Mouse (Mus musculus) MEL (cell line): ENCODE measurements around the gene Slc39a7.

Source experiments
- CTCF ChIP-seq, 3 experiments: IDR thresholded peaks in 2 of 3; conservative IDR thresholded peaks in 1 of 3; 2 replicates each; pipeline ENCODE4 v1.5.1; 2011 to 2012; ENCODE audit warnings: low read length in 3 of 3, low read depth in 2 of 3, mild to moderate bottlenecking in 2 of 3, improper control_type of control experiment in 1 of 3, inconsistent platforms in 1 of 3, mixed read lengths in 1 of 3, moderate library complexity in 1 of 3; ENCODE audit not compliant: control insufficient read depth in 1 of 3, insufficient read depth in 1 of 3, poor library complexity in 1 of 3, severe bottlenecking in 1 of 3
- ELF1 ChIP-seq: IDR thresholded peaks from 2 replicates; pipeline ENCODE4 v1.6.1; 2014; ENCODE audit warnings: low read depth, mild to moderate bottlenecking, inconsistent platforms, low read length, improper control_type of control experiment, moderate library complexity
- JUND ChIP-seq: IDR thresholded peaks from 2 replicates; pipeline ENCODE4 v1.6.1; 2011; ENCODE audit warnings: low read depth, mild to moderate bottlenecking, improper control_type of control experiment, low read length
- KAT2A ChIP-seq: conservative IDR thresholded peaks from 2 replicates; pipeline ENCODE4 v1.6.1; 2012; ENCODE audit warnings: low read depth, low read length, improper control_type of control experiment, inconsistent platforms
- MAX ChIP-seq: IDR thresholded peaks from 2 replicates; pipeline ENCODE4 v1.6.1; 2011; ENCODE audit warnings: low read length, improper control_type of control experiment
- MXI1 ChIP-seq: IDR thresholded peaks from 2 replicates; pipeline ENCODE4 v1.6.1; 2011; ENCODE audit warnings: mild to moderate bottlenecking, low read depth, low read length, improper control_type of control experiment
- POLR2A ChIP-seq, 2 experiments: IDR thresholded peaks; 2 replicates each; pipeline ENCODE4 v1.6.1; 2011 to 2012; ENCODE audit warnings: low read length in 2 of 2, mild to moderate bottlenecking in 2 of 2, control low read depth in 1 of 2, improper control_type of control experiment in 1 of 2, low read depth in 1 of 2, moderate library complexity in 1 of 2; ENCODE audit not compliant: control insufficient read depth in 1 of 2, insufficient read depth in 1 of 2, poor library complexity in 1 of 2
- ZNF384 ChIP-seq: IDR thresholded peaks from 2 replicates; pipeline ENCODE4 v1.6.1; 2012; ENCODE audit warnings: low read depth, mild to moderate bottlenecking, inconsistent platforms, low read length, improper control_type of control experiment

DNA sequence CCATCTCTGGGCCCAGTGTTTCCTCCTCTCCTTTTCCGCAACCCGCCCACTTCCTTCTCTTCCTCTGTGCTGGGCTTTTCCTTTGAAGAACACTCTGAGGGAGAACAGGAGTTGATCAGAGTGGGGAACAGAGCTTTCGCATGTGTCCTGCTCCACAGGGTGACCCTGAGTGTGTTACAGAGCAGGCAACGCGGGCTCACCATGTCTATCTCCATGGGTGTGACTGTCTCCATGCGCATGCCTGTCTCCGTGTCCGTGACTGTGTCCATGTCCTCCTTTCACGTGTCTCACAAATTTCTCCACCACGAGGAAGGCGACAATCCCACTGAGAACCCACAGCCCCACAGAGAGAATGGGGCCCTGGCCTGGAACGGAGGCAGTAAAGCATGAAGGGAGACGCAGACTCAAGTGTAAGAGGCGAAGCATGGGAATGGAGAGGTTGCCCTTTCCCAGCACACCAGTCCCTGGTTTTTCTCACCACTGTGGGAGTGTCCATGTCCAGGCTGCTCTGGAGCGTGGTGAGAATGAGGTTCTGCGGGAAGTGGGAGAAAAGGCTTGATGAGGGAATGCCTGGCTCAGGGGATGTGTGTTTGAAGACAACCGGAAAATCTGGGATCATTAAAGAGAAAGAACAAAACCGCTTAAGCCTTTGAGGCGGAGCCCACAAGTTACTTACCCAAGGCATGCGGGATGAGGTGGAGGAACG is 1.4 kb downstream of the Slc39a7 start:
- TF ChIP-seq ELF1 (no peak), KAT2A (no peak), POLR2A (IDR thresholded peaks at IDR 0.05; ENCODE audit: control insufficient read depth in 1 of 2, insufficient read depth in 1 of 2, low read depth in 1 of 2, low read length in 2 of 2, poor library complexity in 1 of 2) (no peak), ZNF384 (no peak), MXI1 (no peak), CTCF (IDR thresholded peaks at IDR 0.05 in 2 of 3, conservative IDR thresholded peaks at IDR 0.05 in 1 of 3; ENCODE audit: control insufficient read depth in 1 of 3, insufficient read depth in 1 of 3, low read depth in 2 of 3, low read length in 3 of 3, poor library complexity in 1 of 3, severe bottlenecking in 1 of 3) (no peak), JUND (no peak), MAX (no peak)
